Mouse (Mus musculus): ENCODE measurements around the gene Atp2b1.

Atp2b1 gene

GRCm38 (mm10) chr10:99033830-99034828, 119.9 kb downstream of the Atp2b1 start:
- DNase-seq (ENCODE audit: low spot score): no peak

GRCm38 (mm10) chr10:99037185-99038065, 123.2 kb downstream of the Atp2b1 start:
- no peak for DNase-seq (ENCODE audit: low spot score)

- no peak for DNase-seq (ENCODE audit: low spot score)
Observed at GRCm38 (mm10) chr10:99038866-99039265, 124.7 kb downstream of the Atp2b1 start.

GRCm38 (mm10) chr10:99040171-99040570, 126.0 kb downstream of the Atp2b1 start:
- DNase-seq (ENCODE audit: low spot score): no peak

GRCm38 (mm10) chr10:99046756-99047550, 132.7 kb downstream of the Atp2b1 start:
- no peak for DNase-seq (ENCODE audit: low spot score)

GRCm38 (mm10) chr10:99047551-99047940, 133.3 kb downstream of the Atp2b1 start:
- no peak for DNase-seq (ENCODE audit: low spot score)

- peak; percentile 35 for DNase-seq (ENCODE audit: low spot score)
Observed at GRCm38 (mm10) chr10:99050093-99050492, 135.9 kb downstream of the Atp2b1 start.

- DNase-seq (ENCODE audit: low spot score): no peak
Observed at GRCm38 (mm10) chr10:99053111-99053510, 138.9 kb downstream of the Atp2b1 start.

GRCm38 (mm10) chr10:99060588-99060987, 146.4 kb downstream of the Atp2b1 start:
- DNase-seq (ENCODE audit: low spot score): no peak

- DNase-seq (ENCODE audit: low spot score): no peak
Observed at GRCm38 (mm10) chr10:99061418-99061817, 147.2 kb downstream of the Atp2b1 start.

GRCm38 (mm10) chr10:99062546-99062945, 148.3 kb downstream of the Atp2b1 start:
- no peak for DNase-seq (ENCODE audit: low spot score)
